Mouse (Mus musculus) kidney, adult 2 months (tissue): ENCODE measurements around the gene Itgb5. TPM values are rescaled to one million over a fixed set of nuclear protein-coding genes. Genes with fewer than 3 reads are reported as not detected.

Experiments
- DNase-seq: peaks from one replicate; pipeline ENCODE4 v3.0.0; 2021
- H3K27ac ChIP-seq: fragments of 200-500 bp; 2 replicates; pipeline ENCODE4 v1.5.1; 2012; ENCODE audit warnings: low read depth, low read length, control low read depth, inconsistent platforms; ENCODE audit not compliant: insufficient read depth
- H3K27me3 ChIP-seq: fragments of 200-500 bp; replicated peaks from 2 replicates; pipeline ENCODE4 v1.6.1; 2012; ENCODE audit warnings: mild to moderate bottlenecking, moderate library complexity, low read length, inconsistent platforms; ENCODE audit not compliant: control insufficient read depth, insufficient read depth
- H3K36me3 ChIP-seq: fragments of 200-500 bp; 2 replicates; pipeline ENCODE4 v1.6.1; 2012; ENCODE audit warnings: mild to moderate bottlenecking, moderate library complexity, low read length, inconsistent platforms; ENCODE audit not compliant: control insufficient read depth, insufficient read depth
- H3K4me1 ChIP-seq: fragments of 200-500 bp; 2 replicates; pipeline ENCODE4 v1.6.1; 2011; ENCODE audit warnings: low read length; ENCODE audit not compliant: control insufficient read depth, insufficient read depth
- H3K4me3 ChIP-seq: fragments of 200-500 bp; 2 replicates; pipeline ENCODE4 v1.5.1; 2011; ENCODE audit warnings: mild to moderate bottlenecking, low read depth, low read length, control low read depth; ENCODE audit not compliant: insufficient read depth
- CTCF ChIP-seq: fragments of 200-500 bp; conservative IDR thresholded peaks from 2 replicates; pipeline ENCODE4 v1.5.1; 2011; ENCODE audit warnings: low read depth, mild to moderate bottlenecking, control low read depth, low read length, moderate library complexity, mixed read lengths; ENCODE audit not compliant: insufficient read depth, insufficient read length
- POLR2A ChIP-seq: fragments of 200-500 bp; IDR thresholded peaks from one replicate; pipeline ENCODE4 v1.6.1; 2011; ENCODE audit warnings: low read depth, low read length, control low read depth
- WGBS: fragments of 180-500 bp; shearing (Covaris S2); methylation state at CpG from one replicate; pipeline ENCODE4 v1.1.7; 2018; 5-methylcytosine and 5-hydroxymethylcytosine counted together
- polyA plus RNA-seq: library from polyadenylated mRNA; depleted of rRNA; stranded (reverse); fragments of >200 nt; gene quantifications from 2 replicates; pipeline ENCODE4 v1.2.3, GENCODE M21; 2012

The Itgb5 gene
- polyA plus RNA-seq, 1 experiment = 145 TPM

DNA sequence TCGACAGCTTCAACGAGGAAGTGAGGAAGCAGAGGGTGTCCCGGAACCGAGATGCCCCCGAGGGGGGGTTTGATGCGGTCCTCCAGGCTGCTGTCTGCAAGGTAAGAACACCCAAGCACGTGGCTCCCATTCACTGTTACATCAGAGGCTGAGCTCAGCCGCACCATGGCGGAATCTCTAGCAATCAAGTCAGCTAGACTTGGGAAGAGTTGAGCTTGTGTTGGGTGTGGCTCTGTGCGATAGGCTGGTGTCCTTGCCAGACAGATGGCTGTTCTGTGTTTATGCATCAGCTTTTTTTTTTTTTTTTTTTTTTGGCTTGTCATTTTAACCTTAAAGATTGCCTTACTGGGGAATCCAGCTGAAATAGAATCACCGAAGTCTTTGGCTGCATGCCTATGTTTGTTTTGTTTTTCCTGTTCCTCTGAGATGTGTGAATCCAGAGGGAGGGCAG is 55.6 kb downstream of the Itgb5 start:
- DNase-seq = peak; percentile 78
- 52% methylated on average over 11 of the region's 11 CpGs for WGBS
- no peaks in the 10 kb centered on the region for H3K36me3 ChIP-seq
- TF ChIP-seq POLR2A (no peak), CTCF (no peak)
- peaks cover 49% of the 10 kb centered on the region for H3K4me1 ChIP-seq
- H3K4me3 ChIP-seq = no peak overlapping the region
- no peaks in the 10 kb centered on the region for H3K27me3 ChIP-seq
- peak overlapping the region; percentile 29 for H3K27ac ChIP-seq

DNA sequence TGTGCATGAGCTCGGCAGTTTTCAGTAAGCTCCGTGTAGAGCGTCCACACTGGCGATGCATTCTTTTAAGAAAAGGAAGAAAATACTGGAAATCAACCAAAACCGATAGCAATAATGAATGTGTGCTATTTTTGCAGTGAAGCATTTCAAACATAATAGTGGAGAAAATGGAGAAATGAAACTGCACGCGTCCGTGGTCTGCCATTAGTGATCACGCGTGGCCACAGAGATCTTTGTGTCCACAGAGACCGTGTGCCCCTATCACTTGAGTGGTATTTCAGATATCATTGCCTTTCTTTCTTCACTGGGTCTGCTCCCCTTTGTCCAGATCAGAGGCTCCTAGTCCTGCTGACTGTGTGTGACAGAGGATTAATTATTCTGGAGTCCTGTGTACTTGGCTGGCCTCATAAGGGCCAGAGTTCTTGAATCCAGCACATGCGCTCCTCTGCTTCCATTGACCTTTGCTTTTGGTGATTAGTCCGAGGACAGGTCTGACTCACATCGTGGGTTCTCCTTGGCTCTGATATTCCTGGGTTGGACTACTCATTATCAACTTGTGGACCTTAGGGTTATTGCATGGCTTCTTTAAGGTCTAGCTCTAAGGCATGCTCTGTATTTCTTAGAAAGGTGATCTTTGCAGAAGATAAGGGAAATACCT is 56.3 kb downstream of the Itgb5 start:
- Histone ChIP-seq H3K36me3 (no peaks in the 10 kb centered on the region), H3K4me3 (no peak overlapping the region), H3K4me1 (peaks cover 52% of the 10 kb centered on the region), H3K27ac (peak overlapping the region; percentile 77), H3K27me3 (no peaks in the 10 kb centered on the region)
- TF ChIP-seq POLR2A = no peak
- TF ChIP-seq CTCF = no peak
- 71% methylated on average over 14 of the region's 14 CpGs for WGBS
- peak; percentile 92 for DNase-seq

GRCm38 (mm10) chr16:33886665-33887064 is 57.2 kb downstream of the Itgb5 start:
- H3K4me1 ChIP-seq = peaks cover 61% of the 10 kb centered on the region
- TF ChIP-seq POLR2A (no peak), CTCF (no peak)
- H3K27ac ChIP-seq = peak overlapping the region; percentile 48; the same call in 1 of the 2 replicates
- 25% methylated on average over 6 of the region's 6 CpGs for WGBS
- no peak overlapping the region for H3K4me3 ChIP-seq
- H3K36me3 ChIP-seq = no peaks in the 10 kb centered on the region
- no peaks in the 10 kb centered on the region for H3K27me3 ChIP-seq
- peak; percentile 65 for DNase-seq

GRCm38 (mm10) chr16:33887981-33888380 is 58.5 kb downstream of the Itgb5 start:
- TF ChIP-seq POLR2A (no peak), CTCF (no peak)
- no peak overlapping the region for H3K4me3 ChIP-seq
- H3K27me3 ChIP-seq = no peaks in the 10 kb centered on the region
- peak overlapping the region; percentile 34; the same call in 1 of the 2 replicates for H3K27ac ChIP-seq
- no peaks in the 10 kb centered on the region for H3K36me3 ChIP-seq
- peak; percentile 81 for DNase-seq
- H3K4me1 ChIP-seq = peaks cover 66% of the 10 kb centered on the region
- WGBS = 76% methylated on average over 2 of the region's 2 CpGs

- DNase-seq = no peak
- Histone ChIP-seq H3K4me1 (peaks cover 58% of the 10 kb centered on the region), H3K27me3 (no peaks in the 10 kb centered on the region), H3K27ac (no peak overlapping the region), H3K36me3 (no peaks in the 10 kb centered on the region), H3K4me3 (no peak overlapping the region)
- TF ChIP-seq CTCF (no peak), POLR2A (no peak)
- 82% methylated on average over 13 of the region's 13 CpGs for WGBS
These were observed 59.6 kb downstream of the Itgb5 start for GRCm38 (mm10) chr16:33889000-33889607.

- Histone ChIP-seq H3K27ac (peak overlapping the region; percentile 99), H3K27me3 (no peaks in the 10 kb centered on the region), H3K4me3 (no peak overlapping the region), H3K36me3 (no peaks in the 10 kb centered on the region), H3K4me1 (peaks cover 46% of the 10 kb centered on the region)
- DNase-seq = peak; percentile 64
- TF ChIP-seq POLR2A (no peak), CTCF (no peak)
- WGBS = 30% methylated on average over 8 of the region's 8 CpGs
These were observed 61.6 kb downstream of the Itgb5 start for GRCm38 (mm10) chr16:33891099-33891498.

DNA sequence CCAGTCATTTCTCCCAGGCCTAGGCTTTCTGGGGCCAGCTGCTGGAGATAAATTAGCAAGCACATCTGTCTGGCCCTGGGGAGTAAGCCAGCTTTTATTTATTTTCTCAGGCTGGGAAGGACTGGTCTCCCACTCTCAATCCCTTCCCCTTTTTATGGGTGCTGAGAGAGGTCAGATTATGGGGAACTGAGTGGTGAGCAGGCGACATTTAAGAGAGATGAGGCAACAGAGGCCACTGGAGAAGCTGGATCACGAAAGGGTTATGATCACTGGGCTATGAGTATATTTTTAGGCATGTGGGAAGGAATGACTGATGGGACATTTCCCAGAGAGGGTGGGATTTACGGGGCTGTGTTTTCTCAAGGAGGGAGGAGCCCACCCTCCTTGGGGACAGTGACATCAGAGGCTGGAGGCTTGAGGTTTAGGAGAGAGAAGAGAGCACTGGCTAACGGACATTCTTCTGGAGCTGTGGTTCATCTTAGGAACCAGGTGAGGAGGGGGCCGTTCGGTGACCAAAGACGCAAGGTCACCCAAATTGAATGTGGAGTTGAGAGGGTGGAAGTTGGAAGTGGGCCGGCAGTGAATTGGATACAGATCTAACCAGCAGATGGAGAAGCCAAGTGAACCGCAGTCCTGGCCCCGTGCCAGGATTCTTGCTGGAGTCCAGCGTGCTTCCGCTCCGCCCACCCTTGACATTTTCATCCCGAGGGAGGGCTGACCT is 62.3 kb downstream of the Itgb5 start:
- 12% methylated on average over 14 of the region's 14 CpGs for WGBS
- no peaks in the 10 kb centered on the region for H3K27me3 ChIP-seq
- TF ChIP-seq CTCF = no peak
- TF ChIP-seq POLR2A = no peak
- peaks cover 41% of the 10 kb centered on the region for H3K4me1 ChIP-seq
- peak overlapping the region; percentile 27; the same call in 1 of the 2 replicates for H3K4me3 ChIP-seq
- H3K36me3 ChIP-seq = no peaks in the 10 kb centered on the region
- H3K27ac ChIP-seq = peak overlapping the region; percentile 99
- DNase-seq = peak; percentile 97
